Mouse (Mus musculus) myocyte (in vitro differentiated cells): ENCODE measurements around the gene Ndufaf4.

ENCODE experiments used
- CEBPB ChIP-seq: IDR thresholded peaks from 2 replicates; pipeline ENCODE4 v1.6.1; 2011; ENCODE audit warnings: mild to moderate bottlenecking, moderate library complexity; ENCODE audit not compliant: poor library complexity, insufficient read depth, severe bottlenecking
- MAX ChIP-seq: IDR thresholded peaks from one replicate; pipeline ENCODE4 v1.6.1; 2011; ENCODE audit warnings: low read depth, mild to moderate bottlenecking, control low read depth
- MYOD1 ChIP-seq, 3 experiments: IDR thresholded peaks; one replicate each; pipeline ENCODE4 v1.6.1; 2011; ENCODE audit warnings: control low read depth in 2 of 3, low read depth in 2 of 3, mild to moderate bottlenecking in 2 of 3, moderate library complexity in 1 of 3; ENCODE audit not compliant: insufficient read length in 2 of 3, control insufficient read depth in 1 of 3
- POLR2A ChIP-seq: IDR thresholded peaks from one replicate; pipeline ENCODE4 v1.6.1; 2011; ENCODE audit warnings: low read depth, mild to moderate bottlenecking, control low read depth, moderate library complexity; ENCODE audit not compliant: insufficient read length
- TCF12 ChIP-seq: IDR thresholded peaks from one replicate; pipeline ENCODE4 v1.6.1; 2011; ENCODE audit warnings: mild to moderate bottlenecking, control low read depth; ENCODE audit not compliant: poor library complexity, insufficient read depth, severe bottlenecking

GRCm38 (mm10) chr4:24924726-24925125 is 26.8 kb downstream of the Ndufaf4 start:
- TF ChIP-seq TCF12, result no peak
- TF ChIP-seq POLR2A, result no peak
- TF ChIP-seq MAX, result no peak
- no peak for TF ChIP-seq CEBPB
- TF ChIP-seq MYOD1 (IDR thresholded peaks at IDR 0.05; ENCODE audit: control insufficient read depth in 1 of 3, insufficient read length in 2 of 3, low read depth in 2 of 3), result no peak
